Mouse (Mus musculus) forebrain, postnatal 0 days (tissue): ENCODE data around the gene Tead1. TPM values are rescaled to one million over a fixed set of nuclear protein-coding genes. Genes with fewer than 3 reads are reported as not detected.

Source experiments
- ATAC-seq: fragments of 200-750 bp; cut with Nextera tagmentation; 2 replicates; pipeline ENCODE4 v1.8.0; 2017; ENCODE audit warnings: mild to moderate bottlenecking, moderate library complexity
- DNase-seq: peaks from one replicate; pipeline ENCODE4 v3.0.0-alpha.2; 2015
- H3K27ac ChIP-seq: fragments of 300-500 bp; sonication (generic); 2 replicates; pipeline ENCODE4 v1.5.1; 2014; ENCODE audit warnings: low read depth, mild to moderate bottlenecking, antibody characterized with exemption, low read length, moderate library complexity, mixed read lengths
- H3K27me3 ChIP-seq: fragments of 300-500 bp; sonication (generic); 2 replicates; pipeline ENCODE4 v1.6.1; 2014; ENCODE audit warnings: mild to moderate bottlenecking, low read length, mixed read lengths; ENCODE audit not compliant: insufficient read depth
- H3K36me3 ChIP-seq: fragments of 300-500 bp; sonication (generic); 2 replicates; pipeline ENCODE4 v1.6.1; 2014; ENCODE audit warnings: mild to moderate bottlenecking, moderate library complexity; ENCODE audit not compliant: insufficient read depth
- H3K4me1 ChIP-seq: fragments of 300-500 bp; sonication (generic); 2 replicates; pipeline ENCODE4 v1.6.1; 2014; ENCODE audit warnings: antibody characterized with exemption; ENCODE audit not compliant: insufficient read depth
- H3K4me2 ChIP-seq: fragments of 300-500 bp; sonication (generic); 2 replicates; pipeline ENCODE4 v1.6.1; 2014; ENCODE audit warnings: low read depth, mild to moderate bottlenecking, moderate library complexity
- H3K4me3 ChIP-seq: fragments of 300-500 bp; sonication (generic); 2 replicates; pipeline ENCODE4 v1.5.1; 2014; ENCODE audit warnings: low read depth, low read length, mixed read lengths
- H3K9ac ChIP-seq: fragments of 300-500 bp; sonication (generic); 2 replicates; pipeline ENCODE4 v1.6.1; 2014; ENCODE audit warnings: mild to moderate bottlenecking
- H3K9me3 ChIP-seq: fragments of 300-500 bp; sonication (generic); 2 replicates; pipeline ENCODE4 v1.6.1; 2016; ENCODE audit warnings: low read length
- CTCF ChIP-seq: sonication (generic); IDR thresholded peaks from 2 replicates; pipeline ENCODE4 v1.5.1; 2016; ENCODE audit warnings: antibody characterized with exemption, control low read depth, low read depth
- WGBS: fragments of 180-500 bp; shearing (Covaris S2); extraction: QIAGEN DNeasy Blood & Tissue Kit; methylation state at CpG from one replicate; pipeline ENCODE4 v1.1.7; 2014; 5-methylcytosine and 5-hydroxymethylcytosine counted together
- polyA plus RNA-seq: library from polyadenylated mRNA; unstranded; fragments of >200 nt; fragmentation: Nextera tagmentation; extraction: Ambion mirVana; gene quantifications from 2 replicates; pipeline ENCODE4 v1.2.1, GENCODE M21; 2015
- total RNA-seq: library from RNA; depleted of rRNA; stranded (reverse); fragments of >200 nt; gene quantifications from 2 replicates; pipeline ENCODE4 v1.2.3, GENCODE M21; 2014

Tead1 gene
- total and polyA plus RNA-seq, 2 experiments from 2014 or later = 7.8 to 20.1 TPM

- TF ChIP-seq CTCF = no peak
- peaks cover 21% of the 10 kb centered on the region for H3K4me1 ChIP-seq
- H3K27me3 ChIP-seq = no peaks in the 10 kb centered on the region
- no peaks in the 10 kb centered on the region for H3K36me3 ChIP-seq
- DNase-seq (no peak), ATAC-seq (no peak)
- H3K27ac ChIP-seq = no peak overlapping the region
- H3K4me3 ChIP-seq = no peak overlapping the region
- H3K4me2 ChIP-seq = no peak overlapping the region
- no peak overlapping the region for H3K9ac ChIP-seq
- 87% methylated on average over 7 of the region's 7 CpGs for WGBS
- no peaks in the 10 kb centered on the region for H3K9me3 ChIP-seq
Measured at GRCm38 (mm10) chr7:112785271-112785670, 106.2 kb downstream of the Tead1 start.

DNA sequence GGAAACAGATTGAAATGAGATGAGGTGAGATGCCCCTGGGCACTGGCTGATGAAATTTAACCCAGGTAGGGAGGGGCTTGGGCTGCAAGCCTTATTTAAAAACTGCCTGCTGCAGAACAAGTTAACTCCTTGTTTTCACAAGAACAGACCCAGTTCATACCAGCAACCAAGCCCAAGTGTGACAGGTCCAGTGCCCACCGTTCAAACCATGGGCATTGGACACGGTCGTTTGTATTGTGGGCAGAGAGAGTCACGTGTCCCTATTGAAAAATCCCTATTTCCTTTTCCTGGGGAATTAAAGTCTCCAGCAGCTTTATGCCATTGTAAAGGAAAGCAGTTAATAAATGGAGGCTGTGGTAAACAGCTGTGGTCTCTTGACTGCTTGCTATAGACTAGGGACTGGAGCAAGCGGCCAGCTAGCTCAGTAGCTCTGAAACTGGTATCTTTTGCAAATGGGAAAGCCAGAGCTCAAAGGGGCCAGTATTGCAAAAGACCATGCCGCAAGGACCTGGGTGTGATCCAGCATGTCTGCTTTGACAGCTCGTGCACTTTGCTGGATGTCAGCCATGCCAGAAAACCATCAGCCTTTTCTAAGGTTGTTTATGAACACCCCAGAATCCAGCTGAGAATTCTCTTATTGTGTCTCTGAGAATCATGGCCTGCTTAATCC, 107.6 kb downstream of the Tead1 start:
- 0 out of 2 replicates have a peak, but pooled peaks have one; percentile 20 for ATAC-seq
- peak; percentile 50 for DNase-seq
- Histone ChIP-seq H3K27me3 (no peaks in the 10 kb centered on the region), H3K4me3 (no peak overlapping the region), H3K9ac (no peak overlapping the region), H3K9me3 (no peaks in the 10 kb centered on the region), H3K27ac (peak overlapping the region; percentile 57; the same call in 1 of the 2 replicates), H3K4me1 (peaks cover 21% of the 10 kb centered on the region), H3K36me3 (no peaks in the 10 kb centered on the region), H3K4me2 (no peak overlapping the region)
- 12% methylated on average over 7 of the region's 7 CpGs for WGBS
- TF ChIP-seq CTCF = no peak

GRCm38 (mm10) chr7:112787281-112787680, 108.2 kb downstream of the Tead1 start:
- no peak for TF ChIP-seq CTCF
- Histone ChIP-seq H3K4me2 (no peak overlapping the region), H3K4me3 (no peak overlapping the region), H3K36me3 (no peaks in the 10 kb centered on the region), H3K9me3 (no peaks in the 10 kb centered on the region), H3K4me1 (peaks cover 21% of the 10 kb centered on the region), H3K27me3 (no peaks in the 10 kb centered on the region), H3K9ac (no peak overlapping the region), H3K27ac (peak overlapping the region; percentile 57; the same call in 1 of the 2 replicates)
- 34% methylated on average over 7 of the region's 7 CpGs for WGBS
- DNase-seq = no peak
- no peak for ATAC-seq

- Histone ChIP-seq H3K4me1 (peaks cover 21% of the 10 kb centered on the region), H3K27me3 (no peaks in the 10 kb centered on the region), H3K36me3 (no peaks in the 10 kb centered on the region), H3K9ac (no peak overlapping the region), H3K4me2 (no peak overlapping the region), H3K27ac (peak overlapping the region; percentile 42), H3K9me3 (no peaks in the 10 kb centered on the region), H3K4me3 (no peak overlapping the region)
- WGBS = 19% methylated on average over 7 of the region's 7 CpGs
- DNase-seq = peak; percentile 69
- no peak for TF ChIP-seq CTCF
- ATAC-seq = peak; percentile 88
Measured at GRCm38 (mm10) chr7:112788321-112788751, 109.2 kb downstream of the Tead1 start.

GRCm38 (mm10) chr7:112789693-112790092, 110.6 kb downstream of the Tead1 start:
- DNase-seq (no peak), ATAC-seq (no peak)
- Histone ChIP-seq H3K9me3 (no peaks in the 10 kb centered on the region), H3K36me3 (no peaks in the 10 kb centered on the region), H3K9ac (no peak overlapping the region), H3K27me3 (no peaks in the 10 kb centered on the region), H3K4me1 (peaks cover 21% of the 10 kb centered on the region), H3K27ac (no peak overlapping the region), H3K4me3 (no peak overlapping the region), H3K4me2 (no peak overlapping the region)
- WGBS = 83% methylated on average over 4 of the region's 4 CpGs
- TF ChIP-seq CTCF = no peak

GRCm38 (mm10) chr7:112790334-112790733, 111.2 kb downstream of the Tead1 start:
- ATAC-seq = no peak
- DNase-seq = no peak
- WGBS = 63% methylated on average over 2 of the region's 2 CpGs

DNA sequence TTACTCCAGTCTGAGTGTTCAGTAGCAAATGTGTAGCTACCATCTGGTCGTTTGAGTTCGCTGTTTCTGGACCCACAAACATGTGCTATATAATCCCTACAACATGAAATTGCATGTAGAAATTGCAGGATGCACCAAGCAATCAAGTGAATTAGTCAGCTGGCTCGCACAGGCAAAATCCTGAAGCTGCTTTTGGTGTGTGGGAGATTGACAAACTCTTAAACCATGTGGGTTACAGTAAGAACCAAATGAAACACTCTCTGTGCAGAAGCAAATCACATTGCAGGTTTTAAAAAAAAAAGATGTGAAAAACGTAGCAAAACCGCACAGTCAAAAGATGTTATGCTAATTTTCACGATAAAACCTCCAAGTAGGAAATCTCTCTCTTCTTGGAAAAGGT, 113.6 kb downstream of the Tead1 start:
- H3K4me1 ChIP-seq = peaks cover 14% of the 10 kb centered on the region
- no peak for TF ChIP-seq CTCF
- no peak for ATAC-seq
- no peak overlapping the region for H3K9ac ChIP-seq
- no peak overlapping the region for H3K4me3 ChIP-seq
- 62% methylated on average over 6 of the region's 6 CpGs for WGBS
- no peaks in the 10 kb centered on the region for H3K36me3 ChIP-seq
- no peaks in the 10 kb centered on the region for H3K27me3 ChIP-seq
- H3K4me2 ChIP-seq = no peak overlapping the region
- no peak for DNase-seq
- H3K9me3 ChIP-seq = no peaks in the 10 kb centered on the region
- H3K27ac ChIP-seq = no peak overlapping the region

More at GRCm38 (mm10) chr7:112790334-112790733, 111.2 kb downstream of the Tead1 start:
- Histone ChIP-seq H3K4me3 (no peak overlapping the region), H3K4me2 (no peak overlapping the region), H3K27me3 (no peaks in the 10 kb centered on the region), H3K36me3 (no peaks in the 10 kb centered on the region), H3K27ac (no peak overlapping the region), H3K9ac (no peak overlapping the region), H3K4me1 (peaks cover 21% of the 10 kb centered on the region), H3K9me3 (no peaks in the 10 kb centered on the region)
- TF ChIP-seq CTCF = no peak
